Mouse (Mus musculus) spleen, postnatal 36 days (tissue): Measurements from ENCODE around the gene Lrrc25.

Source experiments
- DNase-seq, 2 experiments: peaks; one replicate each; pipeline ENCODE4 v3.0.0; 2022; ENCODE audit warnings: low spot score in 2 of 2, mixed read lengths in 1 of 2

Gene Lrrc25

DNA sequence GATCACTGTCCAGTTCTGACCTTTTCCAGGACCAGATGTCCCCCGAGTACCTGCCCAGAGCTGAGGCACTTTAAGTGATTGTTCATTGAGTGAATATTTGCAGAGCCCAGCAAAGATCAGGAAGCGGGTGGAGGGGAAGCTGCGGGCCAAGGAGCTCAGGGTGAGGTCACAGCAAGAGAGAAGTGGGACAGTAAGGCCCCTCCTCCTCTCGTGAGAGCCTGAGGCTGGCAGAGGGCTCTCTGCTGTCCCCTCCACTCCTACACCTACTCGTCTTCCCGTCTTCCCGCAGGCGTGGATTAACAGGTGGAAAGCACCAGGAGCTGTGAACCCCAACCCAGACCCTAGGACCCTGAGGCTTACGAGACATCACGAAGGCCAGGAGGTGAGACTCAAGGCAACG is 690 bp downstream of the Lrrc25 start:
- peak; percentile 64 to 72 for DNase-seq

DNA sequence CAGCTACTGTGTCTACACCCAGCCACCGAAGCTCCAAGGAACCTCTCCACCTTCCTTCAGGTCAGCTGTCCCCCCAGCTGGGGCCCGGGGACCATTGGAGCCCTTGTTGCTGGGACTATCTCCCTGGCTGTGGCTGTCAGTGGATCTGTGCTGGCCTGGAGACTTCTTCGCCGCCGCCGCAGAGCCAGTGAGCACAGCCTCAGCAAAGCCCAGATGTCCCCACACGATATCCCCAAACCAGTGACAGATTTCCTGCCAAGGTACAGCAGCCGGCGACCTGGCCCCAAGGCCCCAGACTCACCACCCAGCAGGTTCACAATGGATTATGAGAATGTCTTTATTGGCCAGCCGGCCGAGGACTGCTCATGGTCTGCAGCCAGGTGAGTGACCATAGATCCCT is 2.0 kb downstream of the Lrrc25 start:
- no peak for DNase-seq

GRCm38 (mm10) chr8:70618888-70619334 is 3.0 kb downstream of the Lrrc25 start:
- peak; percentile 92 to 95 for DNase-seq

GRCm38 (mm10) chr8:70622220-70622619 is 6.3 kb downstream of the Lrrc25 start:
- peak in 1 of 2 experiments; percentile 60 for DNase-seq

DNA sequence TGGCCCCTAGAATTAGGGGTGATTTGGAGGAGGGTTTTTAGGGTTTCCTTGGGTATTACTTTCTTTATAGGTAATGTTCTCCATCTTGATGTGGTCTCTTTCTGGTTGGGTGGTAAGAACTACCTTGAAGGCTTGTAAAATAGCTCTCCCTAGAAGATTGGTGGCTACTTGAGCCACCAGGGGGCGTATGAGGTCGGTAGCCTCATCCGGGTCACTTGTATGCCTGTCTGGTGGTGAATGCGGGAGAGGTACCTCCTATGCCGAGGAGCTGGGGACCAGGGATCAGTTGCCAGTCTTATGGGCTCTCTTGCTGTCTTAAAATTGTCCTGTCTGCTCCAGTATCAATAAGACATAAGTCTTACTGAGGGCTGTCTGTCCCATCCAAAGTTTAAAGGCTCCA is 9.1 kb downstream of the Lrrc25 start:
- peak in 1 of 2 experiments; percentile 54 for DNase-seq

DNA sequence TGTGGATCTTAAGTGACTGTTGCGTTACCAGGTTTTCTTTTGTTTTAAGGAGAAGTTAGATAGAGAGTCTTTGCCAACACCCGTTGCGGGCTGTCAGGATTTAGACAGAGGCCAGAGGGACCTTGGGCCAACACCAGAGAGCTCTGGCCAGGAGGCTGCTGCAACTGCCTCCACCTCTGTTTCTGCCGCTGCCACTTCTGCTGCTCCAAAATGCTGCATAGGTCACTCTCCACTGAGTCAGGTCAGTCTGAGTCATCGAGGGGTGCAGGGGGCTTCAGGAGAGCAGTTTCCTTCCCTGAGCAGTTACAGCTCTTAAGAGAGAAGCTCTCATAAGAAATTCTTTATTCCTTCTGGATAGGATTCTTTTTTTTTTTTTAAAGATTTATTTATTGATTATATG is 11.1 kb downstream of the Lrrc25 start:
- DNase-seq: no peak

GRCm38 (mm10) chr8:70628986-70629490 is 13.1 kb downstream of the Lrrc25 start:
- DNase-seq: no peak

DNA sequence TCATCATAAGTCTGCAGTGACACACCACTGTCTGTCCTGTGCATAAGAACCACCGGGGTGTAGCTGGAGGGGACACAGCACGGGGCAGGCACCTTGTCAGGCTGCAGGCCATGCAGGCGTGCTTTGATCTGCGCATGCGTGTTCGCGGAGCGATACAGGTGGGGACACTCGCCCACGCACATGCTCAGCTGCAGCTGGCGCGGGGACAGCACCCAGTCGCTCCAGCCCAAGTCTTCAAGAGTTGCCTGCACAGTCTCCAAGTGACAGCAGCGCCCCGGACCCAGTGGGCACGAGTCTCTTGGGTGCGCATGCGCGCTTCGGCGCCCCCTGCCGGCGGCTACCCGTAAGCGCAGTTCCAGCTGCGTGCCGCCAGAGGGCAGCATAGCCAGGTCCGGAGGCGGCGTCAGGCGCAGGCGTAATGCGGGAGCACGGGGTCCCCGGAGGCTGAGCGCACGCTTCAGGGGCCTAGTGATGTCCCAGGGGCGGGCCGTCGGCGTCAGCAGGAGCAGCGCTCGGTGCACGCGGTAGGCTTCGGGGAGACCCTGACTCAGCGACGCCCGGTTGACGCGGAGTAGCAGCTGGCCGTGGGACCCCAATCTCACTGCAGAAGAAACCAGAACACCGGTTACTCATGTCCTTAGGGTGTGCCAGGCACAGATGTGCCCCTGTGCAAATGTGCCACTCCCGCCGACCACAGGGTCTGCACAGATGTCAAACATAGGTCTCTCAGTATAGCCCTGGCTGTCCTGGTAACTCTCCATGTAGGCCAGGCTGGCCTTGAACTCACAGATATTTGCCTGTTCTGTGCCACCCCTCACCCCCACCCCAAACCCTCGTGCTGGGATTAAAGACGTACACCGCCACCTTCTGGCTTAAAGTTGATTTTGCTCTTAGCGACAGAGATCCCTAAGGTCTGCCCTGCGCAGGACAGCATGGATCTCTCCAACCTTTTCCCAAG is 13.9 kb downstream of the Lrrc25 start:
- DNase-seq: peak; percentile 91 to 92

- DNase-seq: peak in 1 of 2 experiments; percentile 40
These were observed 14.8 kb downstream of the Lrrc25 start for GRCm38 (mm10) chr8:70630532-70631381.

DNA sequence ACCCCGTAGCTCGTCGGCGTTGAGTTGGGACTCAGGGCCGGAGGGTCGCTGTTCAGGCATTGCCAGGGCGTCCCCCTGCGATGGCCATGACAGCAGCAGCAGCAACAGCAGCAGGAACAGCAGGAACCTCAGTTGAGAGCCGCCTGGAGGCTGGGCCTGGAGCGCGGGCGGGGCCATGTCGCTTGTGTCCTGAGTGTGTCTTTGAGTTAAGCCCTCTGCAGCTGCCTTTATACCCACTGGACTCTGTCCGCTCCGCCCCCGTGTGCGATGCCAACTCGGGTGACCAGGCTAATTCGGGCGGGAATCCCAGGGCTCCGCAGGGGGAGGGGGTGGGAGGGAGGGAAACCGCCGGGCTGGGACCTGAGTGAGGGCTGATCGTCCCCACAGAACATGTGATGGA is 15.5 kb downstream of the Lrrc25 start:
- DNase-seq: peak in 1 of 2 experiments; percentile 34

- no peak for DNase-seq
These were observed 16.5 kb downstream of the Lrrc25 start, which contains the start of gene Gdf15 for GRCm38 (mm10) chr8:70632346-70632892. Gdf15 (minus strand) TSS chr8:70632456.

DNA sequence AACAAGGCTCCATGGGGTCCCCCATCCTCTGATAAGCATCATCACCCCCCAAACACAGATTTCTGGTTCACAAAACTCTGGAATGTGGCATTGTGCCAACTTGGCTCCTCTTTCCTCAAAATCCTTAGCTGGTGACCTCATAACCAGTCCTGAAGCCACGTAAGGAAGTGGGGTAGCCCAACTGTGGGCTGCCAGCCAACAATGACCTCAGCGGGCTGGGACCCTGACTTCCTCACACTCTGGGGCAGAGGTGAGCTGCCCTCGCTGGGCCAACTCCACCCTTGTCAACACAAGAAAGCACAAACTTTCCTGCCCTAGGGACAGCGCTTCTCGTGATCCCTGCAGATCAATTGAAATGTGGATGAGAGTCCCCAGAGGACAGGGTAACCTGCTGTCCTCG is 18.1 kb downstream of the Lrrc25 start:
- peak in 1 of 2 experiments; percentile 34 for DNase-seq

DNA sequence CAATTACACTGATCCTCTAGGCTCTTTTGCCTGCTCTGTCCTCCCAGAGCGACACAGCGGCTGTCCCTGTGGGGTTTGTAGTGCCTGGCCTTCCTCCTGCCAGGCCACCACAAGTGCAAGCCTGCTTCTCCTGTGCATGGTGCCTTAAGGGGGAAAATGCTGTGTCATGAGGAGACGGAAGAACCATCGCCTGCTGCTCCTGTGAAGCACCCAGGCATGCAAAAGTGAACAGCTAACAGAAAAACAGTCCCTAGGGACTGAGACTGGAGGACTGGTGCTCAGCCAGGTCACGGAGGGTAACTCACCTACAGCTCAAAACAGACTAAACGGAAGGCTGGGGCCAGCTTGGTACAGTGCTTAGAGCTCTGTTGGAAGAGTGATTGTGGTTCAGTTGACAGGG is 19.6 kb downstream of the Lrrc25 start:
- peak; percentile 83 to 84 for DNase-seq

GRCm38 (mm10) chr8:70636838-70637237 is 20.9 kb downstream of the Lrrc25 start:
- peak in 1 of 2 experiments; percentile 39 for DNase-seq

DNA sequence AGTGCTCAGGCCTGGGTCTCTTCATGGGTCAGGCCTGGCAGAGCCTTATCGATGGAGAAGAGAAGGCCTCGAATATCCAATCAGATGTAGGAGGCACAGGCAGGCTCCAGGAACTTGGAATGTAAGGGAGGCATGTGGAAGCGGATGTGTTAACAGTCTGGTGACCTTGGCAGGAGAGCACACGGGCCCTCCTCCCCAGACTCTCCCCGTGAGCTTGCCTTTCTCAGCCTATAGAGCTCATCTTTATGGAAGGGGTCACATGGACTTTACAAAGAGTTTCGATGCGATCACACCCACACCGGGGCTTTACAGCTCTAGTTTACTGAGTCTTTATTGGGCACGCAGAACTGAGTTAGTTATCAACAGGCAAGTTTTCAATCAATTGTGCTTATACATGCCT is 22.8 kb downstream of the Lrrc25 start:
- no peak for DNase-seq

- DNase-seq: no peak
These were observed 27.1 kb downstream of the Lrrc25 start for GRCm38 (mm10) chr8:70643019-70643418.

GRCm38 (mm10) chr8:70644065-70644464 is 28.1 kb downstream of the Lrrc25 start:
- no peak for DNase-seq

- no peak for DNase-seq
These were observed 29.7 kb downstream of the Lrrc25 start for GRCm38 (mm10) chr8:70645501-70646224.

GRCm38 (mm10) chr8:70646369-70646768 is 30.4 kb downstream of the Lrrc25 start:
- no peak for DNase-seq

GRCm38 (mm10) chr8:70646775-70647174 is 30.8 kb downstream of the Lrrc25 start:
- DNase-seq: no peak
